Mouse (Mus musculus): ENCODE results near the gene Hoxd4.

DNA sequence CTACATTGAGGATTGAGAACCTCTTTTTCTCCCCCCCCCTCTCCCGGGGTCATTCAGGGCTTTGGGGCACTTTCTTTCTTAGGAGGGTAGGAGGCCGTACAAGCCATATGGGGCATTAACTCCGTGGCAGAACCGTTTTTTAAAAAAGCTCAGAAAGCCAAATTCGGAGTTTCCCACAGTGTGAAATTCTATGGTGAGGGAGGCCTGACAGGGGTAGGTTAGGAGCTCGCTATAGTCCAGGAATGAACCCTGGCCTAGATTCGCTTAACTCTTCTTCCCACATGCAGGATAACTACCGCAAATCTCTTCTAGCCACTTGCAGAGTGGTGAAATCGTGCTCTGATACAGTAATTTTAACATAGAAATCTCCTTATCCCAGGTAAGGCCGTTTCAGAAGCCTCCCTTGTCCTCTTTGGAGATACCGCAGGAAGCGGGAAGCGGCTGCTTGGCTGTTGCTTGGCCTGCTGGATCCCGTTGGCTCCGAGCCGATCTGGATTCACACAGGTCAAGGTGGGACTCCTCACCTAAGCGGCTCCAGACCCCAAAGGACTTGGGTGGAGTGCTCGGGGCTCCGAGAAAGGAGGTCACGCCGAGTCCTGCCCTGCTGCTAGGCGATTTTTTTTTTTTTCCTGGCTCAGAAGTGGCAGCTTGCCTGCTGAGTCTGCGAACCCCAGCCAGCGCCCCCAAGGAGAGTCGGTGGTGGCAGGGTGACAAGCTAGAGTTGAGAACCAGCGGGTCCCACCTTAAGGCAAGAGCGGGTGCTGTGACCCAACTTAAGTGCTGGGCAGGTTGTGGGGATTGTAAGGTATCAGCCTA is 23.5 kb downstream of the Hoxd4 start:
- TF ChIP-seq ZNF384 (IDR thresholded peaks at IDR 0.05; ENCODE audit: low read depth, low read length) (no peak), CHD2 (IDR thresholded peaks at IDR 0.05; ENCODE audit: low read depth, low read length) (no peak), ZC3H11A (IDR thresholded peaks at IDR 0.05; ENCODE audit: borderline replicate concordance, low read depth, low read length) (no peak)
